Mouse (Mus musculus) liver, adult 2 months (tissue): ENCODE data around the gene Ftl1. TPM values are rescaled to one million over a fixed set of nuclear protein-coding genes. Genes with fewer than 3 reads are reported as not detected.
A peak's percentile ranks its signal among the peaks of the same experiment; 100 is the strongest.

Source experiments
- DNase-seq: peaks from one replicate; pipeline ENCODE4 v3.0.0-alpha.2; 2011; ENCODE audit warnings: low read depth, low spot score; ENCODE audit errors: extremely low read depth
- H3K27ac ChIP-seq: fragments of 200-500 bp; replicated peaks from 2 replicates; pipeline ENCODE4 v1.5.1; 2012; ENCODE audit warnings: low read depth, mild to moderate bottlenecking, control low read depth, inconsistent platforms, low read length; ENCODE audit not compliant: insufficient read depth
- H3K27me3 ChIP-seq: fragments of 200-500 bp; 2 replicates; pipeline ENCODE4 v1.6.1; 2012; ENCODE audit warnings: mild to moderate bottlenecking, moderate library complexity, low read length, inconsistent platforms; ENCODE audit not compliant: control insufficient read depth, insufficient read depth
- H3K36me3 ChIP-seq: fragments of 200-500 bp; 2 replicates; pipeline ENCODE4 v1.6.1; 2012; ENCODE audit warnings: low read length, inconsistent platforms; ENCODE audit not compliant: control insufficient read depth, insufficient read depth
- H3K4me1 ChIP-seq: fragments of 200-500 bp; 2 replicates; pipeline ENCODE4 v1.6.1; 2011; ENCODE audit warnings: low read length; ENCODE audit not compliant: control insufficient read depth, insufficient read depth
- H3K4me3 ChIP-seq: fragments of 200-500 bp; 2 replicates; pipeline ENCODE4 v1.5.1; 2011; ENCODE audit warnings: low read depth, mild to moderate bottlenecking, control low read depth, low read length, moderate library complexity; ENCODE audit not compliant: insufficient read depth
- H3K79me2 ChIP-seq: fragments of 200-500 bp; 2 replicates; pipeline ENCODE4 v1.6.1; 2012; ENCODE audit warnings: inconsistent platforms, mild to moderate bottlenecking, low read length, moderate library complexity; ENCODE audit not compliant: control insufficient read depth, insufficient read depth
- H3K9ac ChIP-seq: fragments of 200-500 bp; 2 replicates; pipeline ENCODE4 v1.6.1; 2012; ENCODE audit warnings: low read depth, mild to moderate bottlenecking, control low read depth, inconsistent platforms, low read length
- CTCF ChIP-seq: fragments of 200-500 bp; IDR thresholded peaks from 2 replicates; pipeline ENCODE4 v1.5.1; 2011; ENCODE audit warnings: low read depth, low read length, control low read depth
- POLR2A ChIP-seq: fragments of 200-500 bp; IDR thresholded peaks from 2 replicates; pipeline ENCODE4 v1.6.1; 2011; ENCODE audit warnings: low read length, control low read depth; ENCODE audit not compliant: insufficient read depth; ENCODE audit errors: extremely low read depth
- WGBS: fragments of 180-500 bp; shearing (Covaris S2); methylation state at CpG from one replicate; pipeline ENCODE4 v1.1.7; 2018; 5-methylcytosine and 5-hydroxymethylcytosine counted together
- polyA plus RNA-seq: library from polyadenylated mRNA; depleted of rRNA; stranded (reverse); fragments of >200 nt; gene quantifications from 2 replicates; pipeline ENCODE4 v1.2.3, GENCODE M21; 2012; rRNA removed
- total RNA-seq: library from RNA; depleted of rRNA; stranded (reverse); fragments of >200 nt; gene quantifications from 2 replicates; pipeline ENCODE4 v1.2.3, GENCODE M21; 2014; rRNA removed

Gene Ftl1
- total and polyA plus RNA-seq, 2 experiments: 3,170 to 13,613 TPM

DNA sequence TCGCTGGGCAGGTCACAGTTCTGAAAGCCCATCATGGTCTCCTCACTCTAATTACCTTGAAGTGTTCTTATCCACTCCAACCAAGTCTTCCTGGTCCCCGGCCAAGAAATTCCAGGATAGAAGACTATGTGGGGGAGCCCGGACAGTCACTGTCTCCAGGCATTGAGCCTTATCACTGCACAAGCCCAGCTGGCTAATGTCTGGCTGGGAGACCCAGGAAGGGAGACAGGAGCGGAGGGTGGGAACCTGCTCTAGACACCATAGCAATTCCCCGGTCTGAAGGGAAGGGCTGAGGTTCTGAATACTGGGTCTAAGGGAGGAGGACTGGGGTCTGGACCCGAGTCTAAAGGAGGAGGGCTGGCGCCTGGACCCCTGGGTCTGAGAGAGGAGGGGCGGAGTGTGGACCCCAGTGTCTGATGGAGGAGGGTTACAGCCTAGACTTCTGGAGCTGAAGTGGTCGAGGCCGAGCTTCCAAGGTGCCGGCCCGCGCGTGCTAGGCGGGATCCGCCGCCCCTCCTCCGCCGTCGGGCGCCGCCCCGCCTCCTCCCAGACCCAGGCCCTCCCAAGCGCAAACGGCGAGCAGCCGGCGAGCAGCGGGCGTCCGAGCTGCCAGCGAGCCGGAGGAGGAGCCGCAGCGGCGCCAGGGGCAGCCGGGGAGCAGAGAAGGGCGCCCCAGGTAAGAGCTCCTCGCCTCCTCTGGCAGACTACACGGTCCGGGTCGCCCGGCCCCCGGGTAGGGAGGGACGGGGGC is 46.4 kb downstream of the Ftl1 start, which contains the start of gene Ntf5:
TSS of gene Ntf5 (plus strand) at position 583 of the 751 bp plus-strand sequence.
- peaks cover 17% of the 10 kb centered on the region; the same call in 1 of the 2 replicates for H3K27me3 ChIP-seq
- no peaks in the 10 kb centered on the region for H3K36me3 ChIP-seq
- no peak for DNase-seq
- H3K4me3 ChIP-seq: peak within 1 kb of the TSS; percentile 41; the same call in 1 of the 2 replicates
- H3K79me2 ChIP-seq: no peaks in the 10 kb centered on the region
- H3K9ac ChIP-seq: peak within 1 kb of the TSS; percentile 58
- no peak within 1 kb of the TSS for H3K27ac ChIP-seq
- no peak for TF ChIP-seq CTCF
- no peak for TF ChIP-seq POLR2A
- H3K4me1 ChIP-seq: no peaks in the 10 kb centered on the region
- WGBS: 6% methylated on average over 45 of the region's 45 CpGs

DNA sequence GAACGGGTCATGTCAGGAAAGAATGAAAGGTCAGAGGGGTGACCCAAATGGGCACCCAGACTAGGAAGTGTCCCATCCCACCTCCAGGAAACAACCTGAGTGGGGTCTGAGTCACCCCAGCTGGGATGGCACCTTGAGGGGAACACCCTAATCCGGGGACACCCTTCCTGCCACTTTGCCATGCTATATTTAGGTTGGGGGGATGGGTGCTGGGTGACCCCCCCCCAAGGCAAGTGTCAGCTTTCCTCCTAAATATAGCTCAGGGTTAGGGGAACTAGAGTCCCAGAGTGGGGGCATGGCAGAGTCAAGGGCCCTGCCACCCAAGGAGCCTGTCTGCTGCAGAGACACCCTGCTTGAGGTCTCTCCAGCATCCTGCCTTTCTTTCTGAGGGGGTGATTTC is 47.3 kb downstream of the Ftl1 start:
- 77% methylated on average over 2 of the region's 2 CpGs for WGBS
- Histone ChIP-seq H3K27ac (no peak overlapping the region), H3K79me2 (no peaks in the 10 kb centered on the region), H3K9ac (no peak overlapping the region), H3K4me1 (no peaks in the 10 kb centered on the region), H3K36me3 (no peaks in the 10 kb centered on the region), H3K27me3 (peaks cover 20% of the 10 kb centered on the region; the same call in 1 of the 2 replicates), H3K4me3 (no peak overlapping the region)
- DNase-seq: no peak
- TF ChIP-seq CTCF (no peak), POLR2A (no peak)

DNA sequence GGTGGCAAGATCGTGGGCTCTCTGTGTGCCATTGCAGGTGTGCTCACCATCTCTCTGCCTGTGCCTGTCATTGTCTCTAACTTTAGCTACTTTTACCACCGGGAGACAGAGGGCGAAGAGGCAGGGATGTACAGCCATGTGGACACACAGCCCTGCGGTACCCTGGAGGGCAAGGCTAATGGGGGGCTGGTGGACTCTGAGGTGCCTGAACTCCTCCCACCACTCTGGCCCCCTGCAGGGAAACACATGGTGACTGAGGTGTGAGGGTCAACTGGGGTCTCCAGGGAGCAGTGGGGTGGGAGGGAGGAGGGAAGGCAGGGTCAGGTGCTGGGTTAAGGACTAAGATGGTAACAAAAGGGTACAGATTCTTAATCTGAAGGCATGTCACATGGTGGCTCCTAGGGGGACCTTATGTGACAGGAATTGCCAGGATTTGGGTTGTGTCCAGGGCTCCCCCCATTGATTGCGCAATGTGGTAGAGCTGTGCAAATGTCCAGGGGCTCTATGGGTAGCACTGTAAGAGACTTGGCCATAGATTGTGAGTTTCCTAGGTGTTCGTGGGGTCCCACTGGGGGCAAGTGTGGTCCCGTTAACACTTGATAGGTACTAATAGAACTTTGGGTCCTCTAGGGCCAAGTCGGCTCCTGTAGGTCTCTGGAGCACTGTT is 50.1 kb downstream of the Ftl1 start:
- no peak for DNase-seq
- H3K27me3 ChIP-seq: peaks cover 18% of the 10 kb centered on the region

DNA sequence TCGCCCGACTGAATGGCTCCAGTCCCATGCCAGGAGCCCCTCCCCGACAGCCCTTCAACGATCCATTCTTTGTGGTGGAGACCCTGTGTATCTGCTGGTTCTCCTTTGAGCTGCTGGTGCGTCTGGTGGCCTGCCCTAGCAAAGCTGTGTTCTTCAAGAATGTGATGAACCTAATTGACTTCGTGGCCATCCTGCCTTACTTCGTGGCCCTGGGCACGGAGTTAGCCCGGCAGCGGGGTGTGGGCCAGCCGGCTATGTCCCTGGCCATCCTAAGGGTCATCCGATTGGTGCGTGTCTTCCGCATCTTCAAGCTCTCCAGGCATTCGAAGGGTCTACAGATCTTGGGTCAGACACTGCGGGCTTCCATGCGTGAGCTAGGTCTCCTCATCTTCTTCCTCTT is 50.7 kb downstream of the Ftl1 start:
- no peaks in the 10 kb centered on the region for H3K79me2 ChIP-seq
- H3K27ac ChIP-seq: no peak overlapping the region
- no peak for DNase-seq
- H3K4me3 ChIP-seq: no peak overlapping the region
- no peak overlapping the region for H3K9ac ChIP-seq
- H3K27me3 ChIP-seq: peaks cover 12% of the 10 kb centered on the region
- H3K4me1 ChIP-seq: peaks cover 2% of the 10 kb centered on the region; the same call in 1 of the 2 replicates
- WGBS: 90% methylated on average over 17 of the region's 17 CpGs
- TF ChIP-seq POLR2A: no peak
- no peak for TF ChIP-seq CTCF
- no peaks in the 10 kb centered on the region for H3K36me3 ChIP-seq

More for the DNA sequence above, 50.1 kb downstream of the Ftl1 start:
- no peak overlapping the region for H3K9ac ChIP-seq
- no peak overlapping the region for H3K4me3 ChIP-seq
- no peaks in the 10 kb centered on the region for H3K79me2 ChIP-seq
- peaks cover 2% of the 10 kb centered on the region; the same call in 1 of the 2 replicates for H3K4me1 ChIP-seq
- H3K36me3 ChIP-seq: no peaks in the 10 kb centered on the region
- H3K27ac ChIP-seq: no peak overlapping the region
- TF ChIP-seq POLR2A: no peak
- TF ChIP-seq CTCF: no peak
- WGBS: 85% methylated on average over 8 of the region's 8 CpGs

DNA sequence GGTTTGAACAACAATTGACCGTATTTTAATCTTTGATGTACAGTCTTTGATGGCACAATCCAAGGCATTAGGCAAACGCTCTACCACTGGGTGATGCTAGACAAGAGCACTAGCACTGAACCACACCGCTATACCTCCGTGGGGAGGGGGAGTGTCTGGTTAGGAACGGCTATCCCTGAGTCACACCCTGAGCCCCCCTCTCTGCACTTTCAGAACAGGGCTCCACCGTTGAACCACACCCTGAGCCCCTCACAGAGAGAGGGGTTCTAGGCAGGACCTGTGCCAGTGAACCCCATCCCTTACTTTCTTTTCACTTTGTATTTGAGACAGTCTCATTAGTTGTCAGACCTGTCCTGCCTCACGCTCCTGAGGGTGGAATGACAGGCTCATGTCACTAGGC is 51.3 kb downstream of the Ftl1 start:
- Histone ChIP-seq H3K36me3 (no peaks in the 10 kb centered on the region), H3K4me3 (no peak overlapping the region), H3K27me3 (peaks cover 12% of the 10 kb centered on the region), H3K27ac (no peak overlapping the region), H3K9ac (no peak overlapping the region), H3K4me1 (peaks cover 2% of the 10 kb centered on the region; the same call in 1 of the 2 replicates), H3K79me2 (no peaks in the 10 kb centered on the region)
- 73% methylated on average over 7 of the region's 7 CpGs for WGBS
- TF ChIP-seq POLR2A (no peak), CTCF (no peak)
- no peak for DNase-seq

Other genes with a start within 250 kb of the Ftl1 start
Only the 30 nearest of the 34 such genes appear.
- gene Cd37, start 220.8 kb downstream of the Ftl1 start, total RNA-seq: 1.4 and 1.5 TPM in 2 replicates
- 4.5 and 11.5 TPM in 2 replicates for gene Cd37, start 220.8 kb downstream of the Ftl1 start, polyA plus RNA-seq
- 0.20 and 0.37 TPM in 2 replicates for gene Slc6a16, start 218.8 kb downstream of the Ftl1 start, total RNA-seq
- 0.86 and 1.9 TPM in 2 replicates for gene Slc6a16, start 218.8 kb downstream of the Ftl1 start, polyA plus RNA-seq
- gene Slc6a21, start 182.4 kb downstream of the Ftl1 start, total RNA-seq: not detected in 2 replicates
- 0.12 and 0.18 TPM in 2 replicates for gene Slc6a21, start 182.4 kb downstream of the Ftl1 start, polyA plus RNA-seq
- 1.2 TPM in 2 replicates for gene Trpm4, start 126.1 kb downstream of the Ftl1 start, total RNA-seq
- 1.2 and 1.5 TPM in 2 replicates for gene Trpm4, start 126.1 kb downstream of the Ftl1 start, polyA plus RNA-seq
- 0.28 TPM in 1 of 2 replicates, not detected in the other for gene Hrc, start 124.6 kb downstream of the Ftl1 start, total RNA-seq
- gene Hrc, start 124.6 kb downstream of the Ftl1 start, polyA plus RNA-seq: not detected in 2 replicates
- gene Ppfia3, start 92.9 kb downstream of the Ftl1 start, total RNA-seq: 0.07 TPM in 1 of 2 replicates, not detected in the other
- 0.14 TPM in 1 of 2 replicates, not detected in the other for gene Ppfia3, start 92.9 kb downstream of the Ftl1 start, polyA plus RNA-seq
- gene Lin7b, start 89.3 kb downstream of the Ftl1 start, total RNA-seq: not detected in 2 replicates
- not detected in 2 replicates for gene Lin7b, start 89.3 kb downstream of the Ftl1 start, polyA plus RNA-seq
- 43.3 and 46.4 TPM in 2 replicates for gene Snrnp70, start 64.1 kb downstream of the Ftl1 start, total RNA-seq
- 59.2 and 101 TPM in 2 replicates for gene Snrnp70, start 64.1 kb downstream of the Ftl1 start, polyA plus RNA-seq
- under 0.01 TPM in 1 of 2 replicates, not detected in the other for gene Kcna7, start 54.2 kb downstream of the Ftl1 start, total RNA-seq
- gene Kcna7, start 54.2 kb downstream of the Ftl1 start, polyA plus RNA-seq: not detected in 2 replicates
- 0.13 TPM in 1 of 2 replicates, not detected in the other for gene Ntf5, start 46.2 kb downstream of the Ftl1 start, total RNA-seq
- gene Ntf5, start 46.2 kb downstream of the Ftl1 start, polyA plus RNA-seq: 0.04 TPM in 1 of 2 replicates, not detected in the other
- gene Lhb, start 39.1 kb downstream of the Ftl1 start, total RNA-seq: not detected in 2 replicates
- gene Lhb, start 39.1 kb downstream of the Ftl1 start, polyA plus RNA-seq: not detected in 2 replicates
- gene Gys1, start 25.0 kb downstream of the Ftl1 start, total RNA-seq: 1.2 TPM in 2 replicates
- 2.6 and 4.8 TPM in 2 replicates for gene Gys1, start 25.0 kb downstream of the Ftl1 start, polyA plus RNA-seq
- 8.9 and 12.3 TPM in 2 replicates for gene Ruvbl2, start 21.8 kb downstream of the Ftl1 start, total RNA-seq
- 18.4 and 28.8 TPM in 2 replicates for gene Ruvbl2, start 21.8 kb downstream of the Ftl1 start, polyA plus RNA-seq
- 19.5 and 23.8 TPM in 2 replicates for gene Bax, start 7.0 kb upstream of the Ftl1 start, total RNA-seq
- 49.8 and 62.0 TPM in 2 replicates for gene Bax, start 7.0 kb upstream of the Ftl1 start, polyA plus RNA-seq
- 0.07 and 0.18 TPM in 2 replicates for gene Tulp2, start 22.0 kb upstream of the Ftl1 start, total RNA-seq
- gene Tulp2, start 22.0 kb upstream of the Ftl1 start, polyA plus RNA-seq: 0.30 and 0.31 TPM in 2 replicates
- 1.3 and 5.7 TPM in 2 replicates for gene Gm45808, start 26.9 kb upstream of the Ftl1 start, total RNA-seq
- gene Gm45808, start 26.9 kb upstream of the Ftl1 start, polyA plus RNA-seq: 0.28 and 1.5 TPM in 2 replicates
- gene Dhdh, start 28.9 kb upstream of the Ftl1 start, total RNA-seq: 73.7 and 79.3 TPM in 2 replicates
- 37.2 and 37.7 TPM in 2 replicates for gene Dhdh, start 28.9 kb upstream of the Ftl1 start, polyA plus RNA-seq
- gene Nucb1, start 50.5 kb upstream of the Ftl1 start, total RNA-seq: 68.1 and 84.8 TPM in 2 replicates
- 307 and 310 TPM in 2 replicates for gene Nucb1, start 50.5 kb upstream of the Ftl1 start, polyA plus RNA-seq
- 4.3 and 4.4 TPM in 2 replicates for gene Ppp1r15a, start 66.4 kb upstream of the Ftl1 start, total RNA-seq
- gene Ppp1r15a, start 66.4 kb upstream of the Ftl1 start, polyA plus RNA-seq: 10.8 and 14.9 TPM in 2 replicates
- 0.55 and 0.60 TPM in 2 replicates for gene Plekha4, start 66.4 kb upstream of the Ftl1 start, total RNA-seq
- 1.00 and 1.8 TPM in 2 replicates for gene Plekha4, start 66.4 kb upstream of the Ftl1 start, polyA plus RNA-seq
- gene Hsd17b14, start 95.0 kb upstream of the Ftl1 start, total RNA-seq: not detected in 2 replicates
- not detected in 2 replicates for gene Hsd17b14, start 95.0 kb upstream of the Ftl1 start, polyA plus RNA-seq
- 14.7 and 18.1 TPM in 2 replicates for gene Bcat2, start 110.3 kb upstream of the Ftl1 start, total RNA-seq
- 41.0 and 54.5 TPM in 2 replicates for gene Bcat2, start 110.3 kb upstream of the Ftl1 start, polyA plus RNA-seq
- 0.94 and 1.0 TPM in 2 replicates for gene Fgf21, start 155.6 kb upstream of the Ftl1 start, total RNA-seq
- gene Fgf21, start 155.6 kb upstream of the Ftl1 start, polyA plus RNA-seq: 3.7 and 4.3 TPM in 2 replicates
- gene Fut1, start 157.4 kb upstream of the Ftl1 start, total RNA-seq: not detected in 2 replicates
- 0.15 and 0.21 TPM in 2 replicates for gene Fut1, start 157.4 kb upstream of the Ftl1 start, polyA plus RNA-seq
- 0.09 TPM in 1 of 2 replicates, not detected in the other for gene Izumo1, start 161.9 kb upstream of the Ftl1 start, total RNA-seq
- gene Izumo1, start 161.9 kb upstream of the Ftl1 start, polyA plus RNA-seq: 0.04 and 0.13 TPM in 2 replicates
- gene Rasip1, start 167.6 kb upstream of the Ftl1 start, total RNA-seq: 2.3 and 4.3 TPM in 2 replicates
- gene Rasip1, start 167.6 kb upstream of the Ftl1 start, polyA plus RNA-seq: 3.6 and 5.1 TPM in 2 replicates
- 0.07 and 0.09 TPM in 2 replicates for gene Mamstr, start 180.1 kb upstream of the Ftl1 start, total RNA-seq
- 0.10 and 0.19 TPM in 2 replicates for gene Mamstr, start 180.1 kb upstream of the Ftl1 start, polyA plus RNA-seq
- gene Fut2, start 206.5 kb upstream of the Ftl1 start, total RNA-seq: 0.18 TPM in 1 of 2 replicates, not detected in the other
- gene Fut2, start 206.5 kb upstream of the Ftl1 start, polyA plus RNA-seq: 0.05 and 0.14 TPM in 2 replicates
- gene Ntn5, start 224.1 kb upstream of the Ftl1 start, total RNA-seq: not detected in 2 replicates
- gene Ntn5, start 224.1 kb upstream of the Ftl1 start, polyA plus RNA-seq: not detected in 2 replicates
- gene Sec1, start 234.5 kb upstream of the Ftl1 start, total RNA-seq: not detected in 2 replicates
- gene Sec1, start 234.5 kb upstream of the Ftl1 start, polyA plus RNA-seq: not detected in 2 replicates